Mouse (Mus musculus) cerebellum, adult 2 months (tissue): ENCODE results near the gene Egln1. TPM values are rescaled to one million over a fixed set of nuclear protein-coding genes. Genes with fewer than 3 reads are reported as not detected.

Experiments
- DNase-seq, 2 experiments: peaks; one replicate each; pipeline ENCODE4 v3.0.0; 2021
- H3K27ac ChIP-seq: fragments of 200-500 bp; 2 replicates; pipeline ENCODE4 v1.5.1; 2012; ENCODE audit warnings: low read length, control low read depth, inconsistent platforms; ENCODE audit not compliant: insufficient read depth
- H3K27me3 ChIP-seq: fragments of 200-500 bp; 2 replicates; pipeline ENCODE4 v1.6.1; 2012; ENCODE audit warnings: inconsistent platforms, mild to moderate bottlenecking, low read length, moderate library complexity; ENCODE audit not compliant: control insufficient read depth, insufficient read depth
- H3K4me1 ChIP-seq: fragments of 200-500 bp; 2 replicates; pipeline ENCODE4 v1.6.1; 2011; ENCODE audit warnings: low read length; ENCODE audit not compliant: control insufficient read depth, insufficient read depth
- H3K4me3 ChIP-seq: fragments of 200-500 bp; replicated peaks from 2 replicates; pipeline ENCODE3; 2011; ENCODE audit warnings: mild to moderate bottlenecking, low read depth, low read length, control low read depth; ENCODE audit not compliant: insufficient read depth
- CTCF ChIP-seq: fragments of 200-500 bp; IDR thresholded peaks from 2 replicates; pipeline ENCODE4 v1.5.1; 2011; ENCODE audit warnings: low read depth, mild to moderate bottlenecking, control low read depth, low read length, moderate library complexity, borderline replicate concordance; ENCODE audit not compliant: insufficient read depth
- POLR2A ChIP-seq: fragments of 200-500 bp; IDR thresholded peaks from 2 replicates; pipeline ENCODE4 v1.6.1; 2011; ENCODE audit warnings: low read length, control low read depth, borderline replicate concordance; ENCODE audit not compliant: insufficient read depth
- WGBS: fragments of 180-500 bp; shearing (Covaris S2); methylation state at CpG from one replicate; pipeline ENCODE4 v1.1.7; 2018; 5-methylcytosine and 5-hydroxymethylcytosine counted together
- polyA plus RNA-seq: library from polyadenylated mRNA; depleted of rRNA; stranded (reverse); fragments of >200 nt; gene quantifications from 2 replicates; pipeline ENCODE4 v1.2.3, GENCODE M21; 2012

Gene Egln1
- polyA plus RNA-seq, 1 experiment, result 58.1 TPM

DNA sequence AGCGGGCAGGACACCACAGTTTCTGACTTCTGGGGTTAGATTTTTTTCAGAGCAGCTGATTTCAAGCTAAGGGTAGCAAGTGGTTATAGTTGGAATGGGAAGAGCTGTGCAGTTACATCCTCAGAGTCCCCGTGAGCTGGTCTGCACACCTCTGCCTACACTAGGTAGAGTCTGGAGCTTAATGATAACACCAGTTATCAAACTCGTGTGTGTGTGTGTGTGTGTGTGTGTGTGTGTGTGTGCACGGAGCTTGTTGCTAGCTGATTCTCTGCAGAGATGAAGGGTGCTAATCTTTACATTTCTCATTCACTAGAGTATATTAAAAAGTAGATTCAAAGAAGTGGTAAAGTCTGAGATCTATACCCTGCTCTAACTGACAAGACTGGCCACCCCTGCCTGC is 25.1 kb upstream of the Egln1 start:
- WGBS, result 77% methylated on average over 4 of the region's 4 CpGs
- H3K4me3 ChIP-seq, result no peak overlapping the region
- TF ChIP-seq CTCF (no peak), POLR2A (no peak)
- no peaks in the 10 kb centered on the region for H3K4me1 ChIP-seq
- no peak for DNase-seq
- H3K27ac ChIP-seq, result no peak overlapping the region
- H3K27me3 ChIP-seq, result no peaks in the 10 kb centered on the region

DNA sequence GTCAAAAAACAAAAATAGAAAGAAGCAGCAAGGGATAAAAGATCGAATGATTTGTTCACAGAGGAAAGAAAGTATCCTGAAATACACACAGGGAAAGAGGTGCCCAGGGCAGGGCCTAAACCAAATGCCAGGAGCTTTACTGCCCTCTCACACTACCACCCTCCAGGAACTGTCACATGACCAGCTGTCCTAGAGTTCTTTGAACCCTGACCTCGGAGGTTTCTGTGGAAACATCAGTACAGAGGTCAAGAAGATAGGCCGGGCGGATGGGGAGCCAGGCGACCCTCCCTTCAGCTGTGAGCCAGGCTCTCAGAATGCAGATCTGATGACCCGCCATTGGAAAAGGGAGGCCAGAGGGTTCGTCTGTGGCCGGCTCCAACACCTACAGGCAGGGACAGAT is 24.1 kb upstream of the Egln1 start:
- no peak for DNase-seq
- 83% methylated on average over 8 of the region's 8 CpGs for WGBS
- TF ChIP-seq POLR2A (no peak), CTCF (no peak)
- no peak overlapping the region for H3K4me3 ChIP-seq
- no peaks in the 10 kb centered on the region for H3K27me3 ChIP-seq
- no peak overlapping the region for H3K27ac ChIP-seq
- no peaks in the 10 kb centered on the region for H3K4me1 ChIP-seq

DNA sequence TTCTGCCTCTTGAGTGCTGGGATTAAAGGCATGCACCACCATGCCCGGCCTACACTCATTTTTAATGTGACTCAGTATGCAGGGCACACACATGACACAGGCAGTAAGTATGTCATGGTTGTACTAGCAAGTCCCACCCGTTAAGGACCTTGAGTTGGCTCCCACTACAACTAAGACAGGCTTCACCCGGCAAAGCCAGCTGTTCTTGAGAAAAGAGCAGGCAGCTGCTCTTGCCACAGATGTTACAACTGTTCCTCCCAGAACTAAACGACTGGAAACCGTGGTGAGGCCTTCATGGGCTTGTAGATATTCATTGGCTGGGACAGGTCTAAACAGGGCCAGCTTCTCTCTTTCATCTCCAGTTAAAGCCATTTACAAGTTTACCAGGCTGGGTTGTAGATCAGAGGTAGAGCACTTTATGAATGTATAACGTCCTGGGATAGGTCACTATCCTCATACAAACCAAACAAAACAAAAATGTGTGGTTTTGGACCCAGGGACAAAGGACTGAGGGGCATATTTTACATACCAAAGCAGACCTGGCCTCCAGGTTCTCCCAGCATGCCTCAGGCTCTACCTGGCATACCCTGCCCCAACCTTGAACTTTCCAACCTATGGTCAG is 21.3 kb upstream of the Egln1 start:
- WGBS, result 75% methylated on average over 6 of the region's 6 CpGs
- no peaks in the 10 kb centered on the region for H3K4me1 ChIP-seq
- no peaks in the 10 kb centered on the region for H3K27me3 ChIP-seq
- DNase-seq, result no peak
- TF ChIP-seq CTCF (no peak), POLR2A (no peak)
- no peak overlapping the region for H3K4me3 ChIP-seq
- H3K27ac ChIP-seq, result no peak overlapping the region

DNA sequence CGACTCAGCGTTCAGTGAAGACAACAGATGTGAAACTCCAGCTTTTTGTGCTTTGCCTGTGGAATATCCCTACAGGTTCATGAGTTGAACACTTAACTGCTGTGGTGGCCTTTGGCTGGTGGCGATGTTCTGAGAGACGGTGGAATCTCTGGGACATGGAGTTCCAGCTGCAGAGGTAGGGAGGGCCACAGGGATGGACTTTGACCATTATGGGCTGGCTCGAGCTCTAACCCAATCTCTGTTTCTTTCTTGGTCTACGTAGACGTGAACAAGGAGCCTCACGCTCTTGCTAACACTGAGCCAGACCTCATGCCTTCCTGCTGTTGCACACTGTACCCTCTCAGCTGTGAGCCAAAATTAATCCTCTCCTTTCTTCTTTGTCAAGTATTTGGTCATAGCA is 15.8 kb upstream of the Egln1 start:
- no peak overlapping the region for H3K27ac ChIP-seq
- DNase-seq, result no peak
- no peaks in the 10 kb centered on the region for H3K27me3 ChIP-seq
- TF ChIP-seq CTCF (no peak), POLR2A (no peak)
- WGBS, result 91% methylated on average over 8 of the region's 8 CpGs
- no peaks in the 10 kb centered on the region for H3K4me1 ChIP-seq
- H3K4me3 ChIP-seq, result no peak overlapping the region

DNA sequence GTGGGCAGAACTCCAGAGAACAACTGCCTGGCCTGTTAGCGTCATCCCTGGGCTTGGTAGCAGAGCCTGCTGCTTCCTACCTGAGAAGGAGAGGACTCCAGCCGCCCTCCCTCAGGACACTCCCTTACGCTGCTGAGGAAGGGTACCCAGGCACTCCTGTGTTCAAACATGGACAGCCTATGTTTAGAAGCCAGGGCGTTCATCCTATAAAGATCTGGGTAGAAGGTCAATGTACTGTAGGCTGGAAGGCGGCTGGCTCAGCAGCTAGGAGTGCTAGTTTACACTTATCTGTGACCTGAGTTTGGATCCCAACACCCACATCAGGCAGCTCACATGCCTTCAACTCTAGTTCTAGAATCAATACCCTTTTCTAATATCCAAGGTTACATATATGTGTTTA is 14.1 kb upstream of the Egln1 start:
- no peaks in the 10 kb centered on the region for H3K27me3 ChIP-seq
- DNase-seq, result no peak
- WGBS, result 91% methylated on average over 5 of the region's 5 CpGs
- no peaks in the 10 kb centered on the region for H3K4me1 ChIP-seq
- TF ChIP-seq POLR2A (no peak), CTCF (no peak)
- no peak overlapping the region for H3K4me3 ChIP-seq
- no peak overlapping the region for H3K27ac ChIP-seq

DNA sequence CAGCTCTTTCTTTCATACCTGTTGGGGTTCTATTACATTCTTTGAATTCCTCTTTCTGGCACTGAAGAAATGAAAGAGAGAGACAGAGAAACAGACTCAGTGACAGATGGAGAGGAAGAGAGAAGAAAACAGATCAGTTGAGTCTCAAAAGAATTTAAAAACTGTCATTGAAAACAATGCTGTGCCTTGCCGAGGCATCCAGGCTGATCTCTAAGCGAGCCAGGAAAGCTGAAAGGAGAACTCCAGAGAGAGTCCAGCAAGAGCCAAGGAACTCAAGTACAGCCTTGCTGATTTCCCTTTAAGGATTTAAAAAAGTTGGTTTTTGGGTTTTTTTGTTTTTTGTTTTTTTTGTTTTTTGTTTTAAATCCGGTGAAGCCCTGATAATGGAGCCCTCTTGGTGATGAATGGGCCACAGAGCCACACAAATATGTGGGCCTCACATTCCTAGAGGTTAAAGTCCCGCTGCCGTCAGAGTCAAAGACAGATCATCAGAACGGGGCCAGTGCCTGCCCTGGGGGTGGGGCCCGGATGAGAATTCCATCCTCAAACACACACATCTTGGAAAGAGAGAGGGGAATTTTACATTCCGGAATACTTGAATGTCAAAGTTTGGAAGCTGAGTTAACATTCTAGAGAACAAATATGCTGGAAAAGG is 11.2 kb upstream of the Egln1 start:
- WGBS, result 28% methylated on average over 8 of the region's 8 CpGs
- no peak overlapping the region for H3K4me3 ChIP-seq
- DNase-seq, result no peak

DNA sequence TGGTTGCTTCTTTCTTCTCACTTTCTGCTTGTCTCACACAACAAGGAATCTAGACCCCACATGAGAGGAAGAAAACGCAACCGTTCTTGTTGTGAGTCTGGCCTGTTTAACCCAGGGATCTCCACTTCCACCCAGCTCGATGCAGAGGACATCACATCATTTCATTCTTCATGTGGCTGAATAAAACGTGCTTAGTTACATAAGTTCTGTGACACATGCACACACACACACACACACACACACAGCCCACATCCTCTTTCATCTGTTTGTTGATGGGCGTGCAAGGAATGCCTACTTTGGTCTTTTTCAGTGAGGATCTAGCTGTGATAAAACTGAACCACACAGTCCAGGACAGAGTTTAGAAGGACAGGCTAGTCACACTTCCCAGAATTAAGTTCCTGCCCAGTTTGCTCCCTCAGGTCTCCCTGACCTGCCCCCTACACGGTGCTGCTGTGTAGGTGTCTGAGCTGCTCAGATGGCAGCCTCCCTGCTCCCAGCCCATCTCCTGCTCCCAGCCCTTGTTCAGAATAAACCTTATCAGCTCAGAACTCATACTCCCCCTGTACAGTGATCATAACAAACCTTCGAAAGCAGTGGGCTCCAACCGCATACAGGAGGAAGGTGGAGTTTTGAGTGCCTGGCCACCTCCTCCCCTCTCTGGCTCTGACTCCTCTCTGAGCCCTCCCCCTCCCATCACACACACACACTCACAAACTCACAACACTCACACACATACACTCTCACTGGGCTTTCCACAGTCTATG is 10.5 kb upstream of the Egln1 start:
- Histone ChIP-seq H3K27ac (no peak overlapping the region), H3K4me3 (no peak overlapping the region), H3K27me3 (no peaks in the 10 kb centered on the region), H3K4me1 (no peaks in the 10 kb centered on the region)
- WGBS, result 63% methylated on average over 8 of the region's 8 CpGs
- DNase-seq, result no peak
- TF ChIP-seq POLR2A (no peak), CTCF (no peak)

More for the DNA sequence above, 11.2 kb upstream of the Egln1 start:
- no peak for TF ChIP-seq CTCF
- no peak for TF ChIP-seq POLR2A
- Histone ChIP-seq H3K27ac (no peak overlapping the region), H3K4me1 (no peaks in the 10 kb centered on the region), H3K27me3 (no peaks in the 10 kb centered on the region)

DNA sequence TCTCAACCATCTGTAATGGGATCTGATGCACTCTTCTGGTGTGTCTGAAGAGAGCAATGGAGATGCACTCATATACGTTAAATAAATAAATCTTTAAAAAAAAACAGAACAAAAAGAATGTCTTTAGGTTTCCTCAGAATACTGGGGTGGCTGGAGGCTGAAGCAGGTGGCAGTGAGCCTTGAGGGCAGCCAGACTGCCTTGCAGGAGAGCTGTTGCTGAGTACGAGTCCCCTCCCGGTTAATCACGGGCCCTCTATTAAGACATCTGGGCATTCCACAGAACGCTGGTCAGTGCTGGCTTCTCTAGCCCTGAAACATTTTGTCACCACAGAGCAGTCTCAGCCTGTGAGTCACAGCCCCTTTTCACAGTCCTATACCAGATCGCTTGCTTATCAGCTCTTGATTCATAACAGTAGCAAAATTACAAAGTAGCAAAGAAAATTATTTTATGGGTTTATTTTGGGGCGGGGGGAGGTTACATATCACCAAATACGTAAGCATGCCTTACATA is 5.5 kb upstream of the Egln1 start:
- TF ChIP-seq CTCF (no peak), POLR2A (no peak)
- WGBS, result 60% methylated on average over 8 of the region's 8 CpGs
- Histone ChIP-seq H3K4me3 (no peak overlapping the region), H3K27ac (no peak overlapping the region), H3K4me1 (no peaks in the 10 kb centered on the region), H3K27me3 (no peaks in the 10 kb centered on the region)
- no peak for DNase-seq
